Mouse (Mus musculus) cerebellum, adult 2 months (tissue): Measurements from ENCODE around the gene Frk. TPM values are rescaled to one million over a fixed set of nuclear protein-coding genes. Genes with fewer than 3 reads are reported as not detected.

Experiments
- DNase-seq, 2 experiments: peaks; one replicate each; pipeline ENCODE4 v3.0.0; 2021
- H3K27ac ChIP-seq: fragments of 200-500 bp; 2 replicates; pipeline ENCODE4 v1.5.1; 2012; ENCODE audit warnings: low read length, control low read depth, inconsistent platforms; ENCODE audit not compliant: insufficient read depth
- H3K27me3 ChIP-seq: fragments of 200-500 bp; 2 replicates; pipeline ENCODE4 v1.6.1; 2012; ENCODE audit warnings: inconsistent platforms, mild to moderate bottlenecking, low read length, moderate library complexity; ENCODE audit not compliant: control insufficient read depth, insufficient read depth
- H3K4me1 ChIP-seq: fragments of 200-500 bp; 2 replicates; pipeline ENCODE4 v1.6.1; 2011; ENCODE audit warnings: low read length; ENCODE audit not compliant: control insufficient read depth, insufficient read depth
- H3K4me3 ChIP-seq: fragments of 200-500 bp; replicated peaks from 2 replicates; pipeline ENCODE3; 2011; ENCODE audit warnings: mild to moderate bottlenecking, low read depth, low read length, control low read depth; ENCODE audit not compliant: insufficient read depth
- CTCF ChIP-seq: fragments of 200-500 bp; IDR thresholded peaks from 2 replicates; pipeline ENCODE4 v1.5.1; 2011; ENCODE audit warnings: low read depth, mild to moderate bottlenecking, control low read depth, low read length, moderate library complexity, borderline replicate concordance; ENCODE audit not compliant: insufficient read depth
- POLR2A ChIP-seq: fragments of 200-500 bp; IDR thresholded peaks from 2 replicates; pipeline ENCODE4 v1.6.1; 2011; ENCODE audit warnings: low read length, control low read depth, borderline replicate concordance; ENCODE audit not compliant: insufficient read depth
- WGBS: fragments of 180-500 bp; shearing (Covaris S2); methylation state at CpG from one replicate; pipeline ENCODE4 v1.1.7; 2018; 5-methylcytosine and 5-hydroxymethylcytosine counted together
- polyA plus RNA-seq: library from polyadenylated mRNA; depleted of rRNA; stranded (reverse); fragments of >200 nt; gene quantifications from 2 replicates; pipeline ENCODE4 v1.2.3, GENCODE M21; 2012

Frk gene
- polyA plus RNA-seq, 1 experiment, result 0.25 TPM

DNA sequence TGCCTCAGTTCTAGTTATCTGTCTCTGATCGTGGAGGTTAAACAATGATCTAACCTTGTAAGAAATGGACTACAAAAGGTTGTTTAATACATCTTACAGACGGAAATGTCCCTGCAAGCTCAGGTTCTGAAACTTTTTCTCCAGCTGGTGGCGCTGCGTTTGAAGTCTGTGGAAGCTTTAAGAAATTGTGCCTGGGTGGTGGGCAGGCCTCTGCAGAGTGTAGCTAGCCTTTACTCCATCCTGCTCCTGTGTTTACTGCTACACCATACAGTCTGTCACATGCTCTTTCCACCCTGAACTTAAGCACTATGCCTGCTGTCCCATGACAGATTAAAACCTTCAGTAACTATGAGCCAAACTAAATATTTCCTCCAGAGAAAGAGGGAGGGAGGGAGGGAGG lies 1.9 kb downstream of the Frk start:
- Histone ChIP-seq H3K4me3 (no peak overlapping the region), H3K27ac (no peak overlapping the region), H3K4me1 (no peaks in the 10 kb centered on the region), H3K27me3 (no peaks in the 10 kb centered on the region)
- 74% methylated on average over 4 of the region's 4 CpGs for WGBS
- DNase-seq, result no peak
- TF ChIP-seq POLR2A (no peak), CTCF (no peak)

- TF ChIP-seq POLR2A (no peak), CTCF (no peak)
- DNase-seq, result no peak
- 69% methylated on average over 2 of the region's 2 CpGs for WGBS
- no peak overlapping the region for H3K27ac ChIP-seq
- H3K4me3 ChIP-seq, result no peak overlapping the region
- peaks cover under 1% of the 10 kb centered on the region; the same call in 1 of the 2 replicates for H3K4me1 ChIP-seq
- H3K27me3 ChIP-seq, result no peaks in the 10 kb centered on the region
Measured at GRCm38 (mm10) chr10:34507807-34508206, 24.6 kb downstream of the Frk start.

DNA sequence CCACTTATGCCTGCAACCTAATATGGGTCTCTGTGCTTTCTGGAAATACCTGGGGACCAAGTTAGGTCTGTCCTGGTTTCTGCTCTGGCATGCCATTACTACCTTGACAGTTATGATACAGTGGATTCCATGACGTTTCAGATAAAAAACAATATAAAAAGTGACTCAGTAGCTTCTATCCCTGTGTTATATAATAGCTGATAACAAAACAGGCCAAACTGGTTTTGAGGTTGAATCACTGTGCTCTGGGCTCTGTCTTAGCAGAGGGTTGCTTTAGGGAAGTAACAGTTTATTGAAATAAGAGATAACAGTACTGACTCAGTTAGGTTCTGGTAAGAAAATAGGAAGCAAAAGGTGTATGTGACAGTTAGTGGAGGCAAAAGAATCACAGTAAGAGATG lies 25.4 kb downstream of the Frk start:
- 60% methylated on average over 1 of the region's 1 CpGs for WGBS
- no peak overlapping the region for H3K27ac ChIP-seq
- H3K4me3 ChIP-seq, result no peak overlapping the region
- TF ChIP-seq CTCF (no peak), POLR2A (no peak)
- peaks cover 4% of the 10 kb centered on the region; the same call in 1 of the 2 replicates for H3K4me1 ChIP-seq
- no peak for DNase-seq
- H3K27me3 ChIP-seq, result no peaks in the 10 kb centered on the region

DNA sequence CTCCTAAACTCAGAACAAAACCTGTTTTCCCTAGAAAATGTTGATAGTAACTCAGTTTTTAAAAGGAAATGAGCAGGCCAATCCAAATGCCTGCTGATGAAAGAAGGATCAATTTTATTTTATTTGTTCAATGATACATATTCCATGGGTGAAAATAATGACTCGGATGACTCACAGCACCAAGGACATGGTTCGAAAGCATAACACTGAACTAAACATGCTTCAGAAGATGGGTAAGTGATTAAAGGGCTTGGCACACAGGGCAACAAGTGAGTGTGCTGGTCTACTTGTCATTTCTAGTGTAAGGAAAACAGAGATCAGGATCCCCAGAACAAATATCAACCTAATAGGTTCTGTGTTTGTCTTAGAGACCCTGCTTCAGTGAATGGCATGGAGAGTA lies 26.1 kb downstream of the Frk start:
- no peak overlapping the region for H3K4me3 ChIP-seq
- no peaks in the 10 kb centered on the region for H3K27me3 ChIP-seq
- TF ChIP-seq POLR2A (no peak), CTCF (no peak)
- H3K27ac ChIP-seq, result no peak overlapping the region
- peaks cover 4% of the 10 kb centered on the region; the same call in 1 of the 2 replicates for H3K4me1 ChIP-seq
- WGBS, result 96% methylated on average over 2 of the region's 2 CpGs
- DNase-seq, result no peak

GRCm38 (mm10) chr10:34511192-34511591 lies 28.0 kb downstream of the Frk start:
- TF ChIP-seq POLR2A (no peak), CTCF (no peak)
- Histone ChIP-seq H3K27me3 (no peaks in the 10 kb centered on the region), H3K4me3 (no peak overlapping the region), H3K27ac (no peak overlapping the region), H3K4me1 (peaks cover 4% of the 10 kb centered on the region; the same call in 1 of the 2 replicates)
- 69% methylated on average over 3 of the region's 3 CpGs for WGBS
- DNase-seq, result no peak

GRCm38 (mm10) chr10:34512551-34512950 lies 29.4 kb downstream of the Frk start:
- Histone ChIP-seq H3K4me1 (peaks cover 4% of the 10 kb centered on the region; the same call in 1 of the 2 replicates), H3K4me3 (no peak overlapping the region), H3K27me3 (no peaks in the 10 kb centered on the region), H3K27ac (no peak overlapping the region)
- no peak for TF ChIP-seq POLR2A
- no peak for TF ChIP-seq CTCF
- 3% methylated on average over 4 of the region's 4 CpGs for WGBS
- peak in 1 of 2 experiments; percentile 1 for DNase-seq

- 83% methylated on average over 1 of the region's 1 CpGs for WGBS
- TF ChIP-seq POLR2A (no peak), CTCF (no peak)
- H3K27ac ChIP-seq, result no peak overlapping the region
- DNase-seq, result no peak
- no peaks in the 10 kb centered on the region for H3K4me1 ChIP-seq
- no peak overlapping the region for H3K4me3 ChIP-seq
- H3K27me3 ChIP-seq, result no peaks in the 10 kb centered on the region
Measured at GRCm38 (mm10) chr10:34525598-34525997, 42.4 kb downstream of the Frk start.

DNA sequence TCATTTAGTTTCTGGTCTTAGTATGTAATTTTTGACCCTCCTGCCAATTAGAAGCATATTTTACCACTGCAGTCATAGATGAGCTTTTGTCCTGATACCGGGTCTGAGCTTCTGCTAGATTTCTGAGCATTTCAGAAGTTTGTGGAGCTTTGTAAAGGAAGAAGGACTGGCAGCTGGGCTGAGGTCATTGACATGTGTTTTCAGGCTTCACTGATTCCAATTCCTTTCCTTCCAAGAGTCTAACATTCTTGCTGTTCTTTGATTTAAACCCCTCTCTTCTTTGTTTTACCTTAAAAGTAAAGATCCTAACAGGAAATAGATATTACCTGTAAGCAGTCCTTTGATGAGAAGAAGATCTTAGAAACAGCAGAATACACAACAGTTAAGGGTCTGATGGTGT lies 48.6 kb downstream of the Frk start:
- H3K4me3 ChIP-seq, result no peak overlapping the region
- DNase-seq, result no peak
- no peak overlapping the region for H3K27ac ChIP-seq
- H3K27me3 ChIP-seq, result no peaks in the 10 kb centered on the region
- TF ChIP-seq CTCF, result no peak
- no peak for TF ChIP-seq POLR2A
- WGBS, result 49% methylated on average over 1 of the region's 1 CpGs
- H3K4me1 ChIP-seq, result no peaks in the 10 kb centered on the region

GRCm38 (mm10) chr10:34532507-34532906 lies 49.3 kb downstream of the Frk start:
- no peak for DNase-seq
- Histone ChIP-seq H3K4me1 (no peaks in the 10 kb centered on the region), H3K27me3 (no peaks in the 10 kb centered on the region), H3K4me3 (no peak overlapping the region), H3K27ac (no peak overlapping the region)
- 65% methylated on average over 1 of the region's 1 CpGs for WGBS
- no peak for TF ChIP-seq CTCF
- no peak for TF ChIP-seq POLR2A
